Mouse (Mus musculus) inflammation-experienced regulatory T-cells, adult 6 months (primary cell): ENCODE results near the gene Naglu. TPM values are rescaled to one million over a fixed set of nuclear protein-coding genes. Genes with fewer than 3 reads are reported as not detected.
"Not testable (repeated sequence)": the region's sequence is repeated elsewhere in the genome, so short reads cannot be mapped to it uniquely, and the experiment has no call there.

Source experiments
- ATAC-seq: one replicate; pipeline ENCODE4 v1.8.0; 2017
- polyA plus RNA-seq, 3 experiments: library from polyadenylated mRNA; unstranded; fragments of 100-300 nt; shearing (Covaris generic); gene quantifications; one replicate each; pipeline ENCODE4 v1.2.1; 2017

Gene Naglu
- polyA plus RNA-seq, 3 experiments from 2014 or later, result 4.4 to 7.3 (median 5.7) TPM

DNA sequence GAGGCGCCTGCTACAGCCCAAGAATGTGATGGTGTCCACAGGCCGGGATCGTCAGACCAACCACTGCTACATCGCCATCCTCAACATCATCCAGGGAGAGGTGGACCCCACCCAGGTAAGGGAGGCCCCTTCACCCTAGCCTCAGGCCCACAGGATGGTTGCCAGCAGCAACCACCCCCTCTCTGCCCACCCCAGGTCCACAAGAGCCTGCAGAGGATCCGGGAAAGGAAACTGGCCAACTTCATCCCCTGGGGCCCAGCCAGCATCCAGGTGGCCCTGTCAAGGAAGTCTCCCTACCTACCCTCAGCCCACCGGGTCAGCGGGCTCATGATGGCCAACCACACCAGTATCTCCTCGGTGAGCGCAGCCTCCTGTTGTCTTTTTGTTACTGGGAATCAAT lies 55.2 kb downstream of the Naglu start:
- ATAC-seq, result not testable (repeated sequence)

DNA sequence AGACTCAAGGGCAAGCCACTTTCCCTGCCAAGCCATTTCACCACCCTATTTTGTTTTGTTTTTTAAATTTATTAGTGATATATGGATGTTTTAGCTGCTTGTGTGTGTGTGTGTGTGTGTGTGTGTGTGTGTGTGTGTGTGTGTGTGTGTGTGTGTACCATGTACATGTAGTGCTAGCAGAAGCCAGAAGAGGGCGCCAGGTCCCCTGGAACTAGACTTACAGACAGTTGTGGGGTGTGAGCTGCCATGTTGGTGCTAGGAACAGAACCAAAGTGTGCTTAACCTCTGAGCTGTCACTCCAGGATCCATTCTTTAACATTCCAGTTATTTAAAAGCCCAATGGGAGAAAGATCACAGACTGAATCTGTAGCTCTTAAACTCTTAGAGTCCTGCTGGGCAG lies 57.3 kb downstream of the Naglu start:
- ATAC-seq, result no peak

Other genes with a start within 250 kb of the Naglu start
- 10 to 100 TPM; 25.2 to 40.4 (median 33.7) TPM for gene Stat5b, start 219.3 kb upstream of the Naglu start, polyA plus RNA-seq
- gene Stat5a, start 210.7 kb upstream of the Naglu start, polyA plus RNA-seq, result 10 to 100 TPM; 31.2 to 34.1 (median 31.3) TPM
- gene Stat3, start 130.5 kb upstream of the Naglu start, polyA plus RNA-seq, result 100 to 1,000 TPM in 1 of 3 experiments, 10 to 100 TPM in 2; 79.3 to 111 (median 99.2) TPM
- under 1 TPM in 2 of 3 experiments, not detected in 1; 0.09 to 0.26 TPM for gene Cavin1, start 99.1 kb upstream of the Naglu start, polyA plus RNA-seq
- gene Atp6v0a1, start 60.6 kb upstream of the Naglu start, polyA plus RNA-seq, result 1 to 10 TPM; 1.3 to 7.7 (median 6.8) TPM
- under 1 TPM in 1 of 3 experiments, not detected in 2; 0.26 TPM for gene Hsd17b1, start 8.4 kb downstream of the Naglu start, polyA plus RNA-seq
- 10 to 100 TPM; 16.5 to 21.0 (median 18.2) TPM for gene Coasy, start 12.6 kb downstream of the Naglu start, polyA plus RNA-seq
- 10 to 100 TPM; 61.9 to 74.3 (median 66.5) TPM for gene Mlx, start 17.3 kb downstream of the Naglu start, polyA plus RNA-seq
- 10 to 100 TPM in 1 of 3 experiments, 1 to 10 TPM in 2; 7.7 to 19.7 (median 10.0) TPM for gene Psmc3ip, start 25.4 kb downstream of the Naglu start, polyA plus RNA-seq
- gene Retreg3, start 49.9 kb downstream of the Naglu start, polyA plus RNA-seq, result 10 to 100 TPM; 15.1 to 26.8 (median 21.4) TPM
- gene Tubg1, start 49.9 kb downstream of the Naglu start, polyA plus RNA-seq, result 10 to 100 TPM; 24.7 to 32.4 (median 24.7) TPM
- gene Tubg2, start 85.9 kb downstream of the Naglu start, polyA plus RNA-seq, result 1 to 10 TPM; 1.2 to 1.8 (median 1.5) TPM
- under 1 TPM in 2 of 3 experiments, not detected in 1; 0.09 to 0.15 TPM for gene Cntnap1, start 100.5 kb downstream of the Naglu start, polyA plus RNA-seq
- not detected for gene Plekhh3, start 101.3 kb downstream of the Naglu start, polyA plus RNA-seq
- under 1 TPM in 2 of 3 experiments, not detected in 1; 0.33 to 0.55 TPM for gene Ccr10, start 105.4 kb downstream of the Naglu start, polyA plus RNA-seq
- gene Ezh1, start 156.5 kb downstream of the Naglu start, polyA plus RNA-seq, result 10 to 100 TPM; 38.0 to 70.6 (median 62.7) TPM
- not detected for gene Ramp2, start 176.0 kb downstream of the Naglu start, polyA plus RNA-seq
- 100 to 1,000 TPM; 134 to 144 (median 138) TPM for gene Vps25, start 183.7 kb downstream of the Naglu start, polyA plus RNA-seq
- gene Wnk4, start 190.6 kb downstream of the Naglu start, polyA plus RNA-seq, result 1 to 10 TPM in 1 of 3 experiments, under 1 TPM in 1, not detected in 1; 0.75 to 2.9 TPM
- 1 to 10 TPM in 1 of 3 experiments, under 1 TPM in 2; 0.63 to 1.2 (median 0.71) TPM for gene Cntd1, start 209.0 kb downstream of the Naglu start, polyA plus RNA-seq
- gene Coa3, start 209.1 kb downstream of the Naglu start, polyA plus RNA-seq, result 100 to 1,000 TPM; 129 to 132 (median 131) TPM
- 10 to 100 TPM; 62.1 to 87.3 (median 74.1) TPM for gene Becn1, start 232.3 kb downstream of the Naglu start, polyA plus RNA-seq
- gene Psme3, start 246.2 kb downstream of the Naglu start, polyA plus RNA-seq, result 10 to 100 TPM; 25.8 to 37.6 (median 36.8) TPM